Mouse (Mus musculus) kidney, adult 2 months (tissue): ENCODE measurements at regions not wholly inside any gene's neighbourhood (a gene's known extent, or its start where the extent isn't known, plus 50 kb on each side); places are given as distances from the start of the nearest gene placed in this dataset.

Experiments
- DNase-seq: peaks from one replicate; pipeline ENCODE4 v3.0.0; 2021
- H3K27ac ChIP-seq: fragments of 200-500 bp; 2 replicates; pipeline ENCODE4 v1.5.1; 2012; ENCODE audit warnings: low read depth, low read length, control low read depth, inconsistent platforms; ENCODE audit not compliant: insufficient read depth
- H3K27me3 ChIP-seq: fragments of 200-500 bp; replicated peaks from 2 replicates; pipeline ENCODE4 v1.6.1; 2012; ENCODE audit warnings: mild to moderate bottlenecking, moderate library complexity, low read length, inconsistent platforms; ENCODE audit not compliant: control insufficient read depth, insufficient read depth
- H3K36me3 ChIP-seq: fragments of 200-500 bp; 2 replicates; pipeline ENCODE4 v1.6.1; 2012; ENCODE audit warnings: mild to moderate bottlenecking, moderate library complexity, low read length, inconsistent platforms; ENCODE audit not compliant: control insufficient read depth, insufficient read depth
- H3K4me1 ChIP-seq: fragments of 200-500 bp; 2 replicates; pipeline ENCODE4 v1.6.1; 2011; ENCODE audit warnings: low read length; ENCODE audit not compliant: control insufficient read depth, insufficient read depth
- H3K4me3 ChIP-seq: fragments of 200-500 bp; 2 replicates; pipeline ENCODE4 v1.5.1; 2011; ENCODE audit warnings: mild to moderate bottlenecking, low read depth, low read length, control low read depth; ENCODE audit not compliant: insufficient read depth
- CTCF ChIP-seq: fragments of 200-500 bp; conservative IDR thresholded peaks from 2 replicates; pipeline ENCODE4 v1.5.1; 2011; ENCODE audit warnings: low read depth, mild to moderate bottlenecking, control low read depth, low read length, moderate library complexity, mixed read lengths; ENCODE audit not compliant: insufficient read depth, insufficient read length
- POLR2A ChIP-seq: fragments of 200-500 bp; IDR thresholded peaks from one replicate; pipeline ENCODE4 v1.6.1; 2011; ENCODE audit warnings: low read depth, low read length, control low read depth
- whole genome bisulfite sequencing: fragments of 180-500 bp; shearing (Covaris S2); methylation state at CpG from one replicate; pipeline ENCODE4 v1.1.7; 2018; 5-methylcytosine and 5-hydroxymethylcytosine counted together

- no peak for DNase-seq
- WGBS: 42% methylated on average over 4 of the region's 4 CpGs
- H3K4me3 ChIP-seq: no peak overlapping the region
- no peak overlapping the region for H3K27ac ChIP-seq
- H3K4me1 ChIP-seq: no peaks in the 10 kb centered on the region
- H3K36me3 ChIP-seq: no peaks in the 10 kb centered on the region
- TF ChIP-seq POLR2A (no peak), CTCF (no peak)
- no peaks in the 10 kb centered on the region for H3K27me3 ChIP-seq
Measured at GRCm38 (mm10) chr1:83631798-83632197, 223.8 kb upstream of the Sphkap start.

- TF ChIP-seq POLR2A (no peak), CTCF (no peak)
- 71% methylated on average over 7 of the region's 7 CpGs for WGBS
- H3K4me3 ChIP-seq: no peak overlapping the region
- no peaks in the 10 kb centered on the region for H3K27me3 ChIP-seq
- H3K27ac ChIP-seq: no peak overlapping the region
- no peaks in the 10 kb centered on the region for H3K4me1 ChIP-seq
- no peak for DNase-seq
- H3K36me3 ChIP-seq: no peaks in the 10 kb centered on the region
Measured at GRCm38 (mm10) chr1:83631394-83631793, 223.4 kb upstream of the Sphkap start.

GRCm38 (mm10) chr1:83587258-83587657 lies 179.3 kb upstream of the Sphkap start:
- DNase-seq: no peak
- TF ChIP-seq CTCF: no peak
- 81% methylated on average over 1 of the region's 1 CpGs for WGBS
- no peaks in the 10 kb centered on the region for H3K4me1 ChIP-seq
- H3K27ac ChIP-seq: no peak overlapping the region
- no peaks in the 10 kb centered on the region for H3K36me3 ChIP-seq
- H3K4me3 ChIP-seq: no peak overlapping the region
- H3K27me3 ChIP-seq: no peaks in the 10 kb centered on the region

GRCm38 (mm10) chr1:83583041-83583440 lies 175.0 kb upstream of the Sphkap start:
- Histone ChIP-seq H3K27ac (no peak overlapping the region), H3K4me3 (no peak overlapping the region), H3K4me1 (no peaks in the 10 kb centered on the region), H3K27me3 (no peaks in the 10 kb centered on the region), H3K36me3 (no peaks in the 10 kb centered on the region)
- WGBS: 76% methylated on average over 4 of the region's 4 CpGs
- no peak for TF ChIP-seq CTCF
- TF ChIP-seq POLR2A: no peak
- DNase-seq: no peak

- no peak overlapping the region for H3K4me3 ChIP-seq
- no peaks in the 10 kb centered on the region for H3K4me1 ChIP-seq
- no peak for DNase-seq
- no peak overlapping the region for H3K27ac ChIP-seq
- H3K36me3 ChIP-seq: no peaks in the 10 kb centered on the region
- H3K27me3 ChIP-seq: no peaks in the 10 kb centered on the region
- 85% methylated on average over 5 of the region's 5 CpGs for WGBS
- TF ChIP-seq CTCF: no peak
- TF ChIP-seq POLR2A: no peak
Measured at GRCm38 (mm10) chr1:83569991-83570390, 162.0 kb upstream of the Sphkap start.

GRCm38 (mm10) chr1:83568746-83569145 lies 160.7 kb upstream of the Sphkap start:
- Histone ChIP-seq H3K27ac (no peak overlapping the region), H3K4me1 (no peaks in the 10 kb centered on the region), H3K4me3 (no peak overlapping the region), H3K27me3 (no peaks in the 10 kb centered on the region), H3K36me3 (no peaks in the 10 kb centered on the region)
- no peak for DNase-seq
- TF ChIP-seq CTCF (no peak), POLR2A (no peak)
- WGBS: 89% methylated on average over 1 of the region's 1 CpGs

GRCm38 (mm10) chr1:83551617-83552016 lies 143.6 kb upstream of the Sphkap start:
- Histone ChIP-seq H3K4me3 (no peak overlapping the region), H3K27me3 (no peaks in the 10 kb centered on the region), H3K27ac (no peak overlapping the region), H3K36me3 (no peaks in the 10 kb centered on the region), H3K4me1 (no peaks in the 10 kb centered on the region)
- no peak for TF ChIP-seq POLR2A
- no peak for TF ChIP-seq CTCF
- no peak for DNase-seq

GRCm38 (mm10) chr1:83535461-83535860 lies 127.5 kb upstream of the Sphkap start:
- Histone ChIP-seq H3K27me3 (no peaks in the 10 kb centered on the region), H3K4me1 (no peaks in the 10 kb centered on the region), H3K36me3 (no peaks in the 10 kb centered on the region), H3K27ac (no peak overlapping the region), H3K4me3 (no peak overlapping the region)
- TF ChIP-seq CTCF (no peak), POLR2A (no peak)
- DNase-seq: no peak
